Mouse (Mus musculus): ENCODE results near the gene Auh.

- TF ChIP-seq POLR2A (IDR thresholded peaks at IDR 0.05; ENCODE audit: low read depth, low read length) (no peak), CTCF (IDR thresholded peaks at IDR 0.05; ENCODE audit: extremely low read depth, insufficient read length, insufficient replicate concordance, low read depth, low read length) (no peak)
Measured at GRCm38 (mm10) chr13:52974676-52975075, 45.2 kb upstream of the Auh start.

All from small intestine, adult 2 months (tissue).